21 mouse cellular contexts compared by ENCODE assay signal in the genomic region with DNA sequence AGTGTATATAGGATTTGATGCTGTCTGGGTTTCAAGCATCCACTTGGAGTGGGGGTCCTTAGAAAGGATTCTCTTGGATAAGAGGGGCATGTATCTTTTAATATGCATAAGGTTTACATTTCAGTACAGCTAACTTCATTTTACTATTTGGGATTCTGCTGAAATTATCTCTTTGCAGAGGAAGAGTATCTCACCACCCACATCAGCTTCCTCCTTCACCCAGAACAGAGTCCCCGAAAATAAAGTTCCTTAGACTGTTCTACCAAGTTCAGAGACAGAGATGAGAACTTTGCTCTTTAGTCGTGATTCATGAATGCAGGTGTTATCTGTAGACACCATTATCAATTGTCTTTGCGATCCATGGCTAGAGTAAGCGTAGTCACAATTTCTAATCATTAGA. TPM values are rescaled to one million over a fixed set of nuclear protein-coding genes. Genes with fewer than 3 reads are reported as not detected.
A peak's percentile ranks its signal among the peaks of the same experiment; 100 is the strongest.
DNase-seq lines count a peak whose midpoint lies in the region; ATAC-seq and TF ChIP-seq lines count a peak whose summit lies in the region.
"Had no signal": no experiment of that assay in that cellular context is flagged by ENCODE, and none has a peak within 500 bp of the region (broad histone marks: within the 10 kb centered on the region; RNA-seq: fewer than 3 reads in every experiment).

No protein-coding gene starts in this region.

- no peak overlapping the region for H3K27ac ChIP-seq in heart, embryonic 10.5 days
- peak overlapping the region; percentile 4; the same call in 1 of the 2 replicates for H3K27ac ChIP-seq in left cerebral cortex, adult 2 months

- no peaks in the 10 kb centered on the region for H3K9me3 ChIP-seq in heart, embryonic 10.5 days

- no peak for DNase-seq in frontal cortex, postnatal 14 days (ENCODE audit: low spot score in 2 of 2)
- DNase-seq in heart, embryonic 10.5 days (ENCODE audit: low spot score): peak; percentile 14
- DNase-seq in heart, postnatal 10 days: no peak
- no peak for DNase-seq in left cerebral cortex, adult 2 months (ENCODE audit: extremely low spot score in 1 of 2, low spot score in 2 of 2)
- no peak for DNase-seq in left cerebral cortex, postnatal 4 days
- DNase-seq: adrenal gland, adult 2 months; adrenal gland, adult 8-10 months; adrenal gland, postnatal 10 days; adrenal gland, postnatal 14 days; adrenal gland, postnatal 25 days; adrenal gland, postnatal 36 days; B cell, adult 2 months; cerebellum, adult 11 months; cerebellum, adult 11-12 months; cerebellum, adult 18-20 months had no signal

- no peaks in the 10 kb centered on the region for H3K36me3 ChIP-seq in heart, embryonic 10.5 days
- H3K36me3 ChIP-seq: G1E had no signal

- no peaks in the 10 kb centered on the region for H3K4me1 ChIP-seq in heart, embryonic 10.5 days

- no peaks in the 10 kb centered on the region for H3K27me3 ChIP-seq in heart, embryonic 10.5 days (ENCODE audit: insufficient read depth, poor library complexity, severe bottlenecking)
- H3K27me3 ChIP-seq: CH12.LX, Patski had no signal

- intact Hi-C loops in heart, postnatal 10 days (cut with DNase I): no loop called here
- intact Hi-C loops in left cerebral cortex, adult 2 months (cut with DNase I): no loop called here
- intact Hi-C loops in left cerebral cortex, postnatal 4 days (cut with DNase I): no loop called here

- no peak for TF ChIP-seq CTCF in left cerebral cortex, adult 2 months (IDR thresholded peaks at IDR 0.05)

- 76% methylated on average over 4 of the region's 4 CpGs for WGBS in heart, embryonic 10.5 days

- ATAC-seq in frontal cortex, adult (ENCODE audit: low TSS enrichment): peak; percentile 64
- ATAC-seq: activated CD4-positive, CD25-positive, alpha-beta regulatory T cell, adult 4 months; CD4-positive, CD25-positive, alpha-beta regulatory T cell, adult 4 months; Patski had no signal

- no peak overlapping the region for H3K4me3 ChIP-seq in heart, embryonic 10.5 days
- no peak overlapping the region for H3K4me3 ChIP-seq in left cerebral cortex, adult 2 months

RNA-seq across cellular contexts. Expression of gene Atp1a1, which starts 14.5 kb away (rescaled TPM):
- 164 and 228 TPM in 2 replicates for polyA plus RNA-seq in heart, embryonic 10.5 days (2016; fragmentation: Nextera tagmentation; extraction: Ambion mirVana)
- total RNA-seq in heart, postnatal 10 days (2021): 1,000 to 10,000 TPM in 1 of 2 experiments, 100 to 1,000 TPM in 1; 897 to 1,002 TPM
- total RNA-seq in left cerebral cortex, adult 2 months (2021): 1,000 to 10,000 TPM; 1,018 to 1,116 TPM
- 100 to 1,000 TPM; 205 to 223 TPM for total RNA-seq in left cerebral cortex, postnatal 4 days (2021)

Comparison
In these comparisons a context has a peak if more than half of its experiments do, and no peak if none do; other contexts are left out.
1. RNA of gene Atp1a1, which starts 14.5 kb away (total RNA-seq): 1,018 to 1,116 TPM in left cerebral cortex, adult 2 months and 897 to 1,002 TPM in heart, postnatal 10 days; 205 to 223 TPM in left cerebral cortex, postnatal 4 days; every median in the first group is over 4 times any median in the second.